Mouse (Mus musculus): ENCODE measurements around the gene Rsrc2. TPM values are rescaled to one million over a fixed set of nuclear protein-coding genes. Genes with fewer than 3 reads are reported as not detected.

Gene Rsrc2
- polyA plus RNA-seq, 1 experiment = 155 TPM

DNA sequence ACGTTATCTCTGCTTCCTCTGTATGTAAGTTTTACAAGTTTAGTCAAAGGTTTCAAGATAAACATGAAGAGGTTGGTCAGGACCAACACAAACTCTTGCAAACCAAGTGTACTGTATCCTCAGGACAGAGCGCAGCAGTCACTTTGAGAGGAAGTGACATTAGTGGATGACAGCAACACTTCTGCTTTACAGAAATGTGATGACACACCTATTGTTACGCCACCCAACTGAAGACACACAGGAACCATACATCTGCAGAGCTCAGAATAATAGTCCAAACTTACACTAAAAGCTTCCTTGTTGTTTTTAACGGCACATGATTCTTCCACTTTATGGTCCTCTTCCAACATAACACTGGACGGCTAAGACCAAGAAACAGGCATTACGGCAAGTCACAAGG lies 35.4 kb downstream of the Rsrc2 start:
- Histone ChIP-seq H3K4me1 (ENCODE audit: control insufficient read depth, insufficient read depth, low read length) (peaks cover 6% of the 10 kb centered on the region; the same call in 1 of the 2 replicates), H3K4me3 (replicated peaks; ENCODE audit: control insufficient read depth, low read depth, low read length) (no peak overlapping the region), H3K27ac (ENCODE audit: control insufficient read depth, insufficient read depth, low read depth, low read length, poor library complexity) (no peak overlapping the region; the same call in 1 of the 2 replicates)
- no peak for TF ChIP-seq CTCF (IDR thresholded peaks at IDR 0.05; ENCODE audit: control insufficient read depth, insufficient read depth, low read length)
- TF ChIP-seq POLR2A (IDR thresholded peaks at IDR 0.05; ENCODE audit: borderline replicate concordance, control insufficient read depth, low read depth, low read length) = no peak
- WGBS = 53% methylated on average over 6 of the region's 6 CpGs

DNA sequence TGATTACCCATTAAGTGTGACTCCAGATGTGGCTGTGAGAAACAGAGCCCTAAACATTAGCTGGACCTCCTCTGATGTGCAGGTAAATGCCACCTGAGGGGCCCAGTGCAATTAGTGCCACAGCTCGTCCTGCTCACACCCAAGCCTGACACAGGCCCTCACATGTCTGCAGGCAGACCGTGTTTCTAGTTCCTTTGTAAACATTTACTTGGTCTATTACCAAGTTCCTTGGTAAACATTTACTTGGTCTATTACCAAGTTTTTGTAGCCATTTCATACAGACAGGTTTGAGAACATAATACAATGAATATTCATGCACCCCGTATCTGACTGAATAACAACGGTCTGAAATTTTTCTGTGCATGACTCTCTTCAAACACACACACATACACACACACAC lies 39.6 kb downstream of the Rsrc2 start:
- peaks cover 2% of the 10 kb centered on the region; the same call in 1 of the 2 replicates for H3K4me1 ChIP-seq (ENCODE audit: control insufficient read depth, insufficient read depth, low read length)
- H3K4me3 ChIP-seq (replicated peaks; ENCODE audit: control insufficient read depth, low read depth, low read length) = no peak overlapping the region
- TF ChIP-seq POLR2A (IDR thresholded peaks at IDR 0.05; ENCODE audit: borderline replicate concordance, control insufficient read depth, low read depth, low read length) (no peak), CTCF (IDR thresholded peaks at IDR 0.05; ENCODE audit: control insufficient read depth, insufficient read depth, low read length) (no peak)
- H3K27ac ChIP-seq (ENCODE audit: control insufficient read depth, insufficient read depth, low read depth, low read length, poor library complexity) = no peak overlapping the region
- WGBS = 90% methylated on average over 4 of the region's 4 CpGs

DNA sequence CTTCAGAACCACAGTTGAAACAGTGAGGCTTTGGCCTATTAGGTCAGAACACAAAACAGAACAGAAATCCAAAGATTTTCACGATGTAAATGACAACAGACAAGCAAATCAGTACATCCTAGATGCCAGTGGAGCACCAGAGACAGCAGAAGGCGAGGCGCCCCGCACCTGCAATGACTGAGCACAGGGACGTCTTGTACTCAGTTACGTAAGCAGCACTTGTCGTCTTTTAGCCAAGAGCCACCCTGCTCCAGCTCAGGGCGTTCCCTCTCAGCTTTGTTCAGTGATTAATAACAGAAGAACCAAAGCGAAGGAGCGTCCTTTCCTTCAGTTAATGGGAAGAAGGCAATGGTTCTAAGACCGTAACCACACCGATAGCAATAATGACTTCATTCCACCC lies 40.6 kb downstream of the Rsrc2 start:
- TF ChIP-seq CTCF (IDR thresholded peaks at IDR 0.05; ENCODE audit: control insufficient read depth, insufficient read depth, low read length) (no peak), POLR2A (IDR thresholded peaks at IDR 0.05; ENCODE audit: borderline replicate concordance, control insufficient read depth, low read depth, low read length) (no peak)
- WGBS = 86% methylated on average over 12 of the region's 12 CpGs
- Histone ChIP-seq H3K27ac (ENCODE audit: control insufficient read depth, insufficient read depth, low read depth, low read length, poor library complexity) (no peak overlapping the region), H3K4me1 (ENCODE audit: control insufficient read depth, insufficient read depth, low read length) (peaks cover 2% of the 10 kb centered on the region; the same call in 1 of the 2 replicates), H3K4me3 (replicated peaks; ENCODE audit: control insufficient read depth, low read depth, low read length) (no peak overlapping the region)

DNA sequence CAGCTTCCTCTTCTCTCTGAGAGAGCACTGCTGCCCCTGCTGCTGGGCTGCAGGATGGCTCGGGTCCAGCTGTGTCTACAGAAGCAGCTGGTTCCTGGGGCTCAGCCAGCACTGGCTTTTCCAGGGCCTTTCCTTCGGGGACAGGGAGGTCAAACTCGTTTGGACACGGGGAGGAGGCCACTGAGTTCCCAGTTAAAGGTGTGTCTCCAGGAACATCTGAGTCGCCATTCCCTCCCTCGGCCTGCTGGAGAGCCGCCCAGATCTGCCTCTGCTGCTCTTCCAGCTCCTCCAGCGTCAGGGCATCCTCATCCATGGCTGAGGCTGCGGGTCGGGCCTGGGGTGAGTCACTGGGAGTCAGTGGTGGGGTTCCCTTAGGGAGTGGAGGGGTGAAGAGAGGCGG lies 48.6 kb downstream of the Rsrc2 start:
- H3K4me1 ChIP-seq (ENCODE audit: control insufficient read depth, insufficient read depth, low read length) = no peaks in the 10 kb centered on the region
- H3K4me3 ChIP-seq (replicated peaks; ENCODE audit: control insufficient read depth, low read depth, low read length) = no peak overlapping the region
- WGBS = 80% methylated on average over 11 of the region's 11 CpGs
- TF ChIP-seq CTCF (IDR thresholded peaks at IDR 0.05; ENCODE audit: control insufficient read depth, insufficient read depth, low read length) (no peak), POLR2A (IDR thresholded peaks at IDR 0.05; ENCODE audit: borderline replicate concordance, control insufficient read depth, low read depth, low read length) (no peak)
- no peak overlapping the region for H3K27ac ChIP-seq (ENCODE audit: control insufficient read depth, insufficient read depth, low read depth, low read length, poor library complexity)

DNA sequence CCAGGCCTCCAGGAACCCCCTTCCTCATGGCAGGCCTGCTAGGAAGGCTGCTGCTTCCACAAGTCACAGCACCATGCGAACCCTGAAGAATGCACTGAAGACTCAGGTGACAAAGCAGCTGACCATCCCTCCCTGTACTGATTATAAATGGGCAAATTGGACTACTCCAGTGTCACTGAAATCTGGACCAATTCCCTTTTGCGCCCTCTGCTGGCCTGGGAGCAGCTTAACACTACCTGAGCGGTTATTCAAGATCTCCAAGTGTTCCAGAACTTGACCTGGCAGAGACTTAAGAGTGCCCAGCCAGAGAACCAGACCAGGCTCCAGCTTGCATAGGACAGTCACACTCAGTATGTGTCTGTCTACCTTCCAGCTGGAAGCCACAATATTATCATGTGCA lies 50.0 kb downstream of the Rsrc2 start:
- no peak overlapping the region for H3K4me3 ChIP-seq (replicated peaks; ENCODE audit: control insufficient read depth, low read depth, low read length)
- no peak overlapping the region for H3K27ac ChIP-seq (ENCODE audit: control insufficient read depth, insufficient read depth, low read depth, low read length, poor library complexity)
- WGBS = 29% methylated on average over 3 of the region's 3 CpGs
- no peaks in the 10 kb centered on the region for H3K4me1 ChIP-seq (ENCODE audit: control insufficient read depth, insufficient read depth, low read length)
- TF ChIP-seq POLR2A (IDR thresholded peaks at IDR 0.05; ENCODE audit: borderline replicate concordance, control insufficient read depth, low read depth, low read length) (no peak), CTCF (IDR thresholded peaks at IDR 0.05; ENCODE audit: control insufficient read depth, insufficient read depth, low read length) (peak; percentile 77)

DNA sequence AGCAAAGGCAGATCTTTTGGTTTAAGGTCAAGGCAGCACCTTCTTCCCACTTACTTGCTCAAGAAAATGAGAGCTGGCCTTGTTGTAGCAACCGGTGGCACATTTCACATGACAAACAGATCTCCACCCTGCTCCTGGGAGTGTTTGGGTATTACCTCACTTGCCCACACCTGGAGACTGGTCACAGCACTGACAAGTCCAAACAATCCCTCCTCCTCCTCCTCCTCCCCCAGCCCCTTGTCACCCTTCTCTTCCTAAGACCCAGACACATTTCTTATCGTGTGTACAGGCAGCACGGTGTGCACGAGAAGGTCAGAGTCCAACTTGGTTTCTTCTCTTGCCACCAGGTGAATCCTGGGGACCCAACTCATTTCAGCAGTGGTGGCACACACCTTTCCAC lies 52.3 kb downstream of the Rsrc2 start:
- 88% methylated on average over 4 of the region's 4 CpGs for WGBS
- TF ChIP-seq POLR2A (IDR thresholded peaks at IDR 0.05; ENCODE audit: borderline replicate concordance, control insufficient read depth, low read depth, low read length) = no peak
- Histone ChIP-seq H3K4me3 (replicated peaks; ENCODE audit: control insufficient read depth, low read depth, low read length) (no peak overlapping the region), H3K27ac (ENCODE audit: control insufficient read depth, insufficient read depth, low read depth, low read length, poor library complexity) (no peak overlapping the region), H3K4me1 (ENCODE audit: control insufficient read depth, insufficient read depth, low read length) (no peaks in the 10 kb centered on the region)

DNA sequence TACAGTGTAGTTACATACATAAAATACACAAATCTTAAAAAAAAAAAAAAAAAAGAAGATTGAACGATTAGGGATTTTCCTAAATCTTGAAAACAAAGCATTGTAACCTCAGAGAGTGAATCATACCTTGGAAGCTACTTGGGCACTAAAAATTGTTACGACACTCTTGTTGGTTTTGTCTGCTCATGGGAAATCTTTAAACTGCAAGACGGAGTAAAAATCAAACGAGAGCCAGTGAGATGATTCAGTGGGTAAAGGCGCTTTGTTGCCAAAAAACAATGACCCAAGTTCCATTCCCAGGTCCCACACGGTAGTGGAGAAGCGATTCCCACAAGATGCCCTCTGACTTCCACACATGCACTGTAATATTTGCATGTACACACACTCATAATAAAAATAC lies 53.0 kb downstream of the Rsrc2 start:
- H3K4me1 ChIP-seq (ENCODE audit: control insufficient read depth, insufficient read depth, low read length) = no peaks in the 10 kb centered on the region
- WGBS = 78% methylated on average over 7 of the region's 7 CpGs
- no peak overlapping the region for H3K4me3 ChIP-seq (replicated peaks; ENCODE audit: control insufficient read depth, low read depth, low read length)
- no peak for TF ChIP-seq CTCF (IDR thresholded peaks at IDR 0.05; ENCODE audit: control insufficient read depth, insufficient read depth, low read length)
- no peak for TF ChIP-seq POLR2A (IDR thresholded peaks at IDR 0.05; ENCODE audit: borderline replicate concordance, control insufficient read depth, low read depth, low read length)
- no peak overlapping the region for H3K27ac ChIP-seq (ENCODE audit: control insufficient read depth, insufficient read depth, low read depth, low read length, poor library complexity)

DNA sequence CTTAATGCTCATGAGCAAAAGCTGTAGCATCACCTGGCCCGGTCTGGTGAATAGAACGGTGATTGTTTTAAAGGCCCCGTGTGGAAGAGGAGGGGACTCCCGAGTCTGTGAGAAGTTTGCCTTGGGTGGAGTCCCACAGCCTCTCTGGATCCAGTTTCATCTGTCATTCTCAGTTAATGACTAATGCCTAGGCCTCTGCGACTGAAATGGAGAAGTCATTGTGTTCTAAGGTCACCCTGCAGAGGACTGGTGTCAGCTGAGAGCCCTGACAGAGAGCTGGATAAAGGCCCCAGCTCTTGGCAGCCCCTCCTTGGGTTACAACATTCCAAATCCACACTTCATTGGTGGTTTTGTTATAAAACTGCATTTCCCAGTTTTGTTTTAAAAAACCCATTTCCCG lies 54.7 kb downstream of the Rsrc2 start:
- WGBS = 54% methylated on average over 6 of the region's 6 CpGs
- H3K4me3 ChIP-seq (replicated peaks; ENCODE audit: control insufficient read depth, low read depth, low read length) = no peak overlapping the region
- H3K4me1 ChIP-seq (ENCODE audit: control insufficient read depth, insufficient read depth, low read length) = no peaks in the 10 kb centered on the region
- H3K27ac ChIP-seq (ENCODE audit: control insufficient read depth, insufficient read depth, low read depth, low read length, poor library complexity) = no peak overlapping the region
- no peak for TF ChIP-seq POLR2A (IDR thresholded peaks at IDR 0.05; ENCODE audit: borderline replicate concordance, control insufficient read depth, low read depth, low read length)
- TF ChIP-seq CTCF (IDR thresholded peaks at IDR 0.05; ENCODE audit: control insufficient read depth, insufficient read depth, low read length) = no peak
